Mouse (Mus musculus) CH12.LX (cell line): ENCODE data around the gene Sf3b1. TPM values are rescaled to one million over a fixed set of nuclear protein-coding genes. Genes with fewer than 3 reads are reported as not detected.
"Not testable (repeated sequence)": the region's sequence is repeated elsewhere in the genome, so short reads cannot be mapped to it uniquely, and the experiment has no call there.

Source experiments
- DNase-seq: peaks from one replicate; pipeline ENCODE4 v3.0.0-alpha.2; 2013; ENCODE audit errors: extremely low read depth
- H3K27ac ChIP-seq: 2 replicates; pipeline ENCODE4 v1.5.1; 2012; ENCODE audit warnings: low read depth, mild to moderate bottlenecking, control low read depth, moderate library complexity; ENCODE audit not compliant: insufficient read depth
- H3K27me3 ChIP-seq: replicated peaks from 2 replicates; pipeline ENCODE3; 2012; ENCODE audit warnings: inconsistent platforms
- H3K36me3 ChIP-seq, 2 experiments: replicated peaks in 1 of 2; 2 replicates each; pipeline versions ENCODE3 to v1.6.1; 2012; ENCODE audit warnings: inconsistent platforms in 1 of 2, low read length in 1 of 2, mild to moderate bottlenecking in 1 of 2, mixed read lengths in 1 of 2, moderate library complexity in 1 of 2; ENCODE audit not compliant: control insufficient read depth in 1 of 2, insufficient read depth in 1 of 2
- H3K4me1 ChIP-seq, 2 experiments: 2 replicates each; pipeline ENCODE4 v1.6.1; 2012; ENCODE audit warnings: inconsistent platforms in 1 of 2, moderate library complexity in 1 of 2; ENCODE audit not compliant: insufficient read depth in 2 of 2, control insufficient read depth in 1 of 2
- H3K4me2 ChIP-seq: 2 replicates; pipeline ENCODE4 v1.6.1; 2012; ENCODE audit warnings: low read depth, mild to moderate bottlenecking, control low read depth; ENCODE audit not compliant: poor library complexity, insufficient read depth, severe bottlenecking
- H3K4me3 ChIP-seq, 3 experiments: fragments of 150-350 bp in 1 of 3; sonication (generic) in 1 of 3; replicated peaks in 1 of 3; 2 replicates each; pipeline versions ENCODE3 to v1.5.1; 2011 to 2012; ENCODE audit warnings: low read depth in 2 of 3, low read length in 2 of 3, mild to moderate bottlenecking in 2 of 3, moderate library complexity in 2 of 3, control low read depth in 1 of 3, improper control_type of control experiment in 1 of 3, inconsistent platforms in 1 of 3, mixed read lengths in 1 of 3; ENCODE audit not compliant: poor library complexity in 1 of 3
- H3K79me2 ChIP-seq: replicated peaks from 2 replicates; pipeline ENCODE4 v1.6.1; 2012; ENCODE audit warnings: mild to moderate bottlenecking, moderate library complexity; ENCODE audit not compliant: control insufficient read depth, poor library complexity, insufficient read depth, severe bottlenecking; ENCODE audit errors: extremely low read depth
- H3K9ac ChIP-seq: 2 replicates; pipeline ENCODE4 v1.6.1; 2012; ENCODE audit warnings: low read depth, mild to moderate bottlenecking, control low read depth, moderate library complexity; ENCODE audit not compliant: insufficient read depth
- H3K9me3 ChIP-seq: replicated peaks from 2 replicates; pipeline ENCODE3; 2012; ENCODE audit warnings: low read length, inconsistent platforms, mixed read lengths
- CHD2 ChIP-seq: IDR thresholded peaks from 2 replicates; pipeline ENCODE4 v1.6.1; 2011; ENCODE audit warnings: low read length, improper control_type of control experiment
- CTCF ChIP-seq, 2 experiments: IDR thresholded peaks in 1 of 2; conservative IDR thresholded peaks in 1 of 2; 2 replicates each; pipeline ENCODE4 v1.5.1; 2011 to 2012; ENCODE audit warnings: low read depth in 2 of 2, low read length in 2 of 2, improper control_type of control experiment in 1 of 2, inconsistent platforms in 1 of 2, mild to moderate bottlenecking in 1 of 2, moderate library complexity in 1 of 2
- EP300 ChIP-seq: IDR thresholded peaks from 2 replicates; pipeline ENCODE4 v1.6.1; 2011; ENCODE audit warnings: low read length, improper control_type of control experiment
- GABPA ChIP-seq: IDR thresholded peaks from 2 replicates; pipeline ENCODE4 v1.6.1; 2012; ENCODE audit warnings: low read depth, low read length, improper control_type of control experiment, inconsistent platforms; ENCODE audit not compliant: insufficient replicate concordance
- HCFC1 ChIP-seq: IDR thresholded peaks from 2 replicates; pipeline ENCODE4 v1.6.1; 2012; ENCODE audit warnings: low read depth, mild to moderate bottlenecking, inconsistent platforms, low read length, improper control_type of control experiment
- KAT2A ChIP-seq: IDR thresholded peaks from 2 replicates; pipeline ENCODE4 v1.6.1; 2012; ENCODE audit warnings: low read length, improper control_type of control experiment, inconsistent platforms; ENCODE audit not compliant: insufficient replicate concordance
- MAX ChIP-seq: IDR thresholded peaks from 2 replicates; pipeline ENCODE4 v1.6.1; 2011; ENCODE audit warnings: low read length, improper control_type of control experiment
- MYC ChIP-seq: IDR thresholded peaks from 2 replicates; pipeline ENCODE4 v1.6.1; 2011; ENCODE audit warnings: low read depth, mild to moderate bottlenecking, improper control_type of control experiment, low read length
- NELFE ChIP-seq: IDR thresholded peaks from 2 replicates; pipeline ENCODE4 v1.6.1; 2011; ENCODE audit warnings: low read depth, low read length, improper control_type of control experiment
- RAD21 ChIP-seq: IDR thresholded peaks from 2 replicates; pipeline ENCODE4 v1.6.1; 2011; ENCODE audit warnings: low read depth, mild to moderate bottlenecking, low read length, improper control_type of control experiment, moderate library complexity
- RCOR1 ChIP-seq: conservative IDR thresholded peaks from 2 replicates; pipeline ENCODE4 v1.6.1; 2012; ENCODE audit warnings: low read depth, mild to moderate bottlenecking, inconsistent platforms, low read length, improper control_type of control experiment
- UBTF ChIP-seq: IDR thresholded peaks from 2 replicates; pipeline ENCODE4 v1.6.1; 2012; ENCODE audit warnings: low read depth, mild to moderate bottlenecking, inconsistent platforms, low read length, improper control_type of control experiment, moderate library complexity
- ZKSCAN1 ChIP-seq: IDR thresholded peaks from 2 replicates; pipeline ENCODE4 v1.6.1; 2012; ENCODE audit warnings: low read depth, inconsistent platforms, low read length, improper control_type of control experiment, borderline replicate concordance
- dilution Hi-C: fragments of 300-500 bp; cut with MboI; formaldehyde crosslinking; loops from 2 replicates; pipeline ENCODE4 v1.14.3; 2020; ENCODE audit warnings: low sequenced_read_pairs; ENCODE audit not compliant: extremely low pct_unique_long_range_greater_than_20kb, extremely low pct_ligation_motif_present
- in situ Hi-C: fragments of 300-500 bp; cut with MboI; formaldehyde crosslinking; loops from 3 replicates; pipeline ENCODE4 v1.14.3; 2019; ENCODE audit warnings: low sequenced_read_pairs, low pct_ligation_motif_present, low pct_unique_long_range_greater_than_20kb, mixed read lengths
- polyA plus RNA-seq: library from polyadenylated mRNA; unstranded; fragments of >175 nt; gene quantifications from 2 replicates; pipeline ENCODE4 v1.2.1, GENCODE M21; 2012; ENCODE audit warnings: low read depth; ENCODE audit not compliant: insufficient read length
- total RNA-seq, 2 experiments: library from RNA; depleted of rRNA; stranded (reverse); fragments of 300-350 nt in 1 of 2; fragments of >200 nt in 1 of 2; gene quantifications; 2 replicates each; pipeline ENCODE4 v1.2.3; 2012 to 2014

Sf3b1 gene
- total and polyA plus RNA-seq, 3 experiments, result 109 to 186 (median 133) TPM

DNA sequence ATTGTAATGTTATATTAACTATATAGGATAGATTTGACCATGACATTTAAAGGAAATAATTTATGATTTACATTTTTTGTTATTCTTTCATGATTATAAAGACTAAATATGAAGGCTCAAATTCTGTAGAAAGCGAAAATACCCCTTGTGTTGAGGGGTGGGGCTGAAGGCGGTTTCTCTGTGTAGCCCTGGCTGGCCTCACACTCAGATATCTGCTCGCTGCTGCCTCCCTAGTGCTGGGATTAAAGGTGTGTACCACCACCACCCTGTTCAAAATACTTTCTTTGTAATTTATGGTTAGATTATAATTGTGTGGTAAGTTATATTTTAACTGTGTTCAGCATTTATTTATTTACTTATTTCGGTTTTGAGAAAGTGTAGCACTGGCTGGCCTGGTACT, 34.5 kb upstream of the Sf3b1 start:
- Histone ChIP-seq H3K9me3 (no peaks in the 10 kb centered on the region), H3K9ac (no peak overlapping the region), H3K4me3 (no peak overlapping the region), H3K79me2 (no peaks in the 10 kb centered on the region), H3K36me3 (peaks cover 11 to 25% of the 10 kb centered on the region in 2 experiments), H3K4me1 (peaks cover 0 to 6% of the 10 kb centered on the region in 2 experiments; a peak in 2 of 4 replicates), H3K27ac (no peak overlapping the region), H3K4me2 (no peak overlapping the region), H3K27me3 (no peaks in the 10 kb centered on the region)
- in situ Hi-C loops (no loop called here), dilution Hi-C loops (no loop called here)
- no peak for DNase-seq
- TF ChIP-seq EP300 (no peak), ZKSCAN1 (no peak), MYC (no peak), KAT2A (no peak), CHD2 (no peak), HCFC1 (no peak), RCOR1 (no peak), NELFE (no peak), GABPA (no peak), CTCF (conservative IDR thresholded peaks at IDR 0.05 in 1 of 2, IDR thresholded peaks at IDR 0.05 in 1 of 2; ENCODE audit: low read depth in 2 of 2, low read length in 2 of 2) (no peak)

GRCm38 (mm10) chr1:55061099-55061498, 33.8 kb upstream of the Sf3b1 start:
- dilution Hi-C loops (no loop called here), in situ Hi-C loops (no loop called here)
- H3K36me3 ChIP-seq, result peaks cover 6 to 21% of the 10 kb centered on the region in 2 experiments
- no peaks in the 10 kb centered on the region for H3K9me3 ChIP-seq
- TF ChIP-seq RAD21 (no peak), MAX (no peak), UBTF (no peak)
- no peak for DNase-seq
- H3K4me3 ChIP-seq, result no peak overlapping the region
- H3K27me3 ChIP-seq, result no peaks in the 10 kb centered on the region
- H3K4me1 ChIP-seq, result peaks cover 0 to 8% of the 10 kb centered on the region in 2 experiments; a peak in 2 of 4 replicates
- H3K79me2 ChIP-seq, result no peaks in the 10 kb centered on the region
- H3K9ac ChIP-seq, result no peak overlapping the region
- H3K4me2 ChIP-seq, result no peak overlapping the region
- H3K27ac ChIP-seq, result no peak overlapping the region

GRCm38 (mm10) chr1:55058383-55058782, 31.1 kb upstream of the Sf3b1 start:
- DNase-seq, H3K27ac ChIP-seq, H3K36me3 ChIP-seq, H3K4me2 ChIP-seq, in situ Hi-C loops, H3K27me3 ChIP-seq, dilution Hi-C loops, H3K9me3 ChIP-seq, H3K4me3 ChIP-seq, H3K79me2 ChIP-seq, H3K9ac ChIP-seq: not testable (repeated sequence)
- H3K4me1 ChIP-seq, result peaks cover 0 to 34% of the 10 kb centered on the region in 2 experiments; a peak in 2 of 4 replicates
